Mouse (Mus musculus): ENCODE data around the gene Scgb2b3.

The Scgb2b3 gene

DNA sequence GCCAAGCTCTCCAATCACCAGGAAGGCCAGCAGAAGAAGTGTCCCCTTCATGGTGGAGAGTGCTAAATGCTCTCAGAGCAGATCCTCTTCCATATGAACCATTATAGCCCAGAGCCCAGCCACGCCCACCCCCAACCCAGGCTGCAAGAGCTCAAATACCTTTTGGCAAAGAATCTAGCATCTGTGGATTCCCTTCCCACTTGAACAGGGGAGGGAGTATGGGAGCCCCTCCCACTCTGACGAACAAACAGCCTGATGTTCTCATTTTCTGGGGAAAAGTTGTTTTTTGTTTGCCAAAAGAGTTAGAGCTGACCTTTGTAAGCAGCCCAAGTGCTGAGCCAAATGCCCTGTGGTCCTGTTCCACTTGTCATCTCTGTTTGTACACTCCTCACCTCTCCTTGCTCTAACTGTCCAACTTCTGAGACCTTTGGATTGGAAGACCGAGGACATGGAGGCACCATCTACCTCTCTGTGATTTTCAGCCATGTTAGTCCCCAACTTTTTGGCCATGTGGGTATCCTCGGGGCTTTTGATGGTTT, at the start of gene Scgb2b3:
TSS of gene Scgb2b3 (minus strand) at position 51 of the 539 bp plus-strand sequence.
- no peak for DNase-seq

GRCm38 (mm10) chr7:31375292-31375691, 13.4 kb upstream of the Scgb2b3 start, which contains the start of gene Scgb1b3:
Gene Scgb1b3 (plus strand): TSS chr7:31375592.
- no peak for DNase-seq
